Mouse (Mus musculus) ovary, postnatal 10 days (tissue): ENCODE measurements around the gene Dnajc7.
"Not testable (repeated sequence)": the region's sequence is repeated elsewhere in the genome, so short reads cannot be mapped to it uniquely, and the experiment has no call there.

ENCODE experiments used
- DNase-seq: peaks from one replicate; pipeline ENCODE4 v3.0.0; 2022; ENCODE audit warnings: low spot score

Gene Dnajc7

DNA sequence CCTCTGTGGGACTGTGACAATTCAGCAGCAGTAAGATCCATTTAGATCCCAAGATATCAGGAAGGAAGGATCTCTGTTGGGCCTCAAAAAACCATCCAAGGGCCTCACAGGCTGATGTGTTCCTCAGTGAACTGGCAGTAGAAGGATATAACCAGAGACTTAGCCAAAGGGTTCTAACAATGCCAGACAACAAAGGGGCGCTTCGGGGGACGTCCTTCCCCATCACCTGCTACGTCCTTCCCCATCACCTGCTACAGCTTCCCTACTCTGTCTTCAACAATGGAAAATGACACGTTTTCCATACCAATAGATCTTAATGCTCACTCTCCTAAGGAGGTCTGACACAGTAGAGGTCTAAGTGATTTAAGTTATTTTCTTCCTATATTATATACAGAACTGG is 3.6 kb downstream of the Dnajc7 start:
- DNase-seq, result no peak

DNA sequence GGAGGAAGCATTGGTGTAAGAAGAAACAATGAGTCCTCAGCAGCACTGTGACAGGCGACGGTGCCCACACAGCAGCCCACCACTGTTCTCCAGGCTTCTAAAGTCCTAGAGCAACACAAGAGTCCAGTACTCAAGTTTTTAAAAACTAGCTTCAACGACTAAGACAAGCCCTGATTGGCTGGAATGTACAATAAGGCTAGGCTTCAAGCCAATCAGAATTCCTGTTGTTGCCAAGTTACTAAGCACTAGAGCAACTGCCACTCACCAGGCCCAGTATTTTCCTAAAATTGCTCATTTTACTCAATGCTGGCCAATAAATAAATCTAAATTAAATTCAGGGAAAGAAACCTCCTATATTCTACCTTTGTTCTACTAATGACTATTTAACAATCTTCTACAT is 6.7 kb downstream of the Dnajc7 start:
- no peak for DNase-seq

DNA sequence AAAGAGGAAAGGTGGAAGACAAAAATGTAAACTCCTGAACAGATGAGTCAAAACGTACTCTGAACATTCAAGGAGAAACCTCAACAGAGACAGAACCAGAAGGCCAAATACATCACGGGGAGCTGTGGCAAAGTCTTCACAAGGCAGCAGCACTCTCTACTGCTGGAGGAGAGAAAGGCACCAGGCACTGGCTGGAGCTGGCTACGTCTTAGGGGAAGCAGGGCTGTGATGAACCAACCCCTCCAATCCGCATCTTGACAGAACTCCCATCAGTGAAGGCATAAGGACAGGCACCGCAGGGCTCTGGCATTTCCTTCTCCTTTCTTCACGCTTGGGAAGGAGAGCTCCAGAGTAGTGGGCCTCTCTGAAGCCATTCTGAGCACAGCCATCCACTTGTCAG is 8.3 kb downstream of the Dnajc7 start:
- DNase-seq, result no peak

DNA sequence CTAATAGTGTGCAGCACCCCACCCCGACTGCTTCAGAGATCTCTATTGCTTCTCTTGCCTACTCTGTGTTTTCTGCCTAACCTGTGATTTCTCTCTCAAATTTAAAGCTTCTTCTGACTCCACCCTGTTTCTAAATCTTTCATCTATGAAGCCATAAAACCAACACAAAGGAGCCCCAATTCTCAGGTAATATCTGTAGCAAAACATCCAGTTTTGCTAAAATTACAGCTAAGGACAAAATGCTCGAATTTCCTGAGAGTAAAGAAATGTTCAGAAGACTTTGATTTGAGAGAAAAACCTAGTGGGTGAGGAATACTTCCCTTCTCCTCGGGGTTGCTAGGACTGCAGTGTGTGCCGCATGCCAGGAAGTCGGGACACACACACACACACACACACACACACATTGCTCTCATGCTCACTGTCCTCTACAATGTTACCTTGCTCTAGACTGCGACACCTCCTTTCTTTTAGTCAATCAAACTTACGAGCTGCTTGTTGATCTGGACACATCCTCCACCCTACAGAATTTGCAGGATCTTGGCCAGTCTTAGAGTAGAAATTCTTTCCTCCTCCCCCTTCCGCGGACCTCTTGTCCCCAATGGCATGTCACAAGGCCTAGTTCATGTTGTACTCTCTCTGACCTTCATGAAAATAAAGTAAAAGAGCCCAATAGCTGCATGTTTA is 9.8 kb downstream of the Dnajc7 start:
- DNase-seq, result no peak

DNA sequence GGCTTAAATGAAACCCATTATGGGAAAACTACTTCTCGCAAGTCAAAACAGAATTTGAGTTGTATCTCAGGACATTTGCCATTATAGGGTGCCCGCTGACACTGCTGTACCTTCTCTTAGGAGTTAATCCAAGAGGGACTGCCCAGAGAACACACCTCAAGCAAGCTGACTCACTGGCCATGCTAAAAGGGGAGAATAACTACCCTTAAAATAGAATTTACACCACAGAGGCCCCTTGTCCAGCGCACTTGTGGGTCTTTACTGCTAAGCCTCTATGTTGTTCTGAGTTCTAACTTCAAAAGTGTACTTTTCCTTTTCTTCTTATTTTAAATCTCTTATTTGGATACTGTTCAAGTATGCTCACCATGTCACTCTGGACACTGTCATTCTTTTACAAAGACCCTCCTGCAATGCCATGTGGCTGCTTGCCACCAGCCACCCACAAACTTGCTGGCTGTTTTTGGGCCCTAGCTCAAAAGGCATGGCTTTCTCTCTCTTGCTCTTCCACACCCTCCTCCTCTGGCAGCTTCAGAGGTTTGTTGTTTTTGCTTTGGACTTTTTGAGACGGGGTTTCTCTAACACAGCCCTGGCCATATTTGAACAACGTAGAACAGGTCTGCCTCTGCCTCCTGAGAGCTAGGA is 10.5 kb downstream of the Dnajc7 start:
- DNase-seq, result no peak

DNA sequence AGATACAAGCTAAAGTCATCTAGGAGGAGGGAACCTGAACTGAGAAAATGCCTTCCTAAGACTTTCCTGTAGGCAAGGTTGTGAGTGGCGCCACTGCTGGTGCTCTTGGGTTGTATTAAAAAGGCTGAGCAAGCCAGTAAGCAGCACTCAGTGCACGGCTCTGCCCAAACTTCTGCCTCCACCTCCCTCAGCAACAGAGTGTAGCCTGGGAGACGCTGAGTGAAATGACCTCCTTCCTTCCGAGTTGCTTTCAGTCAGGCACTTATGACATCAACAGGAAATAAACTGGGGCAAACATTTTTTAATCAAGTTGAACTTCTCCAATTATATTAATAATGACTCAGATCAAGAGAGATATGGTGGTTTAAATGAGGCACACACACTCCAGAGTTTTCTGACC is 11.2 kb downstream of the Dnajc7 start:
- DNase-seq, result no peak

DNA sequence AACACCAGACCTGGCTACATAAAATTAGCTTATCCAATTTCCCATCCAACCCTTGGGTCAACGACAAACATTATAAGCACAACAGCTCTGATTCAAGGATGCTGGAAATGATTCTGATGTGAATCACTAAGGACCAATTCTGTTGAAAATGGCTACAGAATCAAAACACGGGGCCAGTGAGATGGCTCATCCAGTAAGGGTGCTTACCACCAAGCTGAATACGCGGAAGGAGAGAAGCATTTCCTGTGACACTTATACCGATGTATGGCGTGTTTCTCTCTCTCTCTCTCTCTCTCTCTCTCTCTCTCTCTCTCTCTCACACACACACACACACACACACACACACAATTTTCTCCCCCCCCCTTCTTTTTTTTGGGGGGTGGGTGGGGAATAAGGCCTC is 12.8 kb downstream of the Dnajc7 start:
- no peak for DNase-seq

DNA sequence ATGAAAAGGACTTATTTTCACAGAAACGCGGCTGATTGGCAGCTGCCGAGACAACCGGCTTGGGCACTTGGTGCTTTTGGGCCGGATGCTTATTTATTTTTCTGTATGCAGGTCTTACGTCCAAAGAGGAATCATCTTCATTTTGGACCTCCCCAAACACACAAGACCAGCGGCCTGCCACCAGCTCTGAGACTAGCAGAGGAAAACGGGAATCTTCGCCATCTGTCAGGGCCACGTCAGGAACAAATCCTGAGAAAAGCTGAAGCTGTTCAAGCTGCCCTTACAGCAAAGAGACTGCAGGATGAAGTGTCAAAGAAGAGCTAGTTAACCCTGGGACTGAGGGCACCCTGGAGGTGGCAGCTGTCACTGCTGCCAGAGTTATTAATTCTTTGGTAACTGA is 14.5 kb downstream of the Dnajc7 start:
- no peak for DNase-seq

DNA sequence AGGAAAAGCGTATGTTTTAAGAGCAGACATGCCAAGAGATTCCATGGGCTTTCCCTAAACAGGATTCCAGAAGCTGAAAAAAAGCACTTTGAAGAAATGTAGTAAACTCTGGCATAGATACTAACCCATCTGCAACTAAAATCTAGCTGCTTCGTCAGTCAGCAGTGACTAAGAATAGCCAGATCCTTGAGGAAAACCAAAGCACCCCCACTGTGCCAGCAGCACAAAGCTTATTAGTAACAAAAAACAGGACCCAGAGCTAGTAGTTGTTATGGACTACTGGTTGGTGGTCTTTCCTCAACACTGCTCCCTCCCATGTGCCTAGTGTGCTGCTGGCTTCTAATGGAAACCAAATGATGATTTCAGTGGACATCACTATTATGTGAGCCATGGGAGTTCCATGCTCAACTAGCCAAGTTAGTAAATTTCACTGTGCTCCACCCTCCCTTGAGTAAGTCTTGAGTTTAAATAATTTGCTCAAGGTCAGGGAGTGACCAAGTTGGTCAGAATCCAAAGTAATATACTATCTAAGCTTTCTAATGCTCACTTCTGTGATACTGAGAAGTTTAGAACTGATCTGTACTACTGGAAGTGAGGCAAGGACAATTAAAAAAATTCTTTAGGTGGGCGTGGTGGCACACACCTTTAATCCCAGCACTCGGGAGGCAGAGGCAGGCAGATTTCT is 15.5 kb downstream of the Dnajc7 start:
- no peak for DNase-seq

DNA sequence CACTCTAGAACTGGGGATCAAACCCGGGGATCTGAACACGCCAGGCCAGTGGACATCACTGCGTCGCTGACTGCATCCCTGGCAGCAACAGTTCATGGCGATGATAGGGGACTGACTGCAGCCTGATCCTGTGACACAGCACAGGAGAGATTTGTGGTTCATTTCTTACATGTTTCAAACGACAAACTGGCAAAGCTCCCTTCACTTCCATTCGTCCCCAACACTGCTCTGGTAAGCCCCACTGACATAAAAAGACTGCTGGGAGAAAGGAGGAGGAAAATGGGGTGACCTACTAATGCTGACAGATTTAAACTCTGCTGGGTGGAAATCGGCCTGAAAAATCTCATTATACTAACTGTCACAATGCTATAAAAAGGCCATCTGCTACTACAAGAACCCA is 16.2 kb downstream of the Dnajc7 start:
- DNase-seq, result no peak

DNA sequence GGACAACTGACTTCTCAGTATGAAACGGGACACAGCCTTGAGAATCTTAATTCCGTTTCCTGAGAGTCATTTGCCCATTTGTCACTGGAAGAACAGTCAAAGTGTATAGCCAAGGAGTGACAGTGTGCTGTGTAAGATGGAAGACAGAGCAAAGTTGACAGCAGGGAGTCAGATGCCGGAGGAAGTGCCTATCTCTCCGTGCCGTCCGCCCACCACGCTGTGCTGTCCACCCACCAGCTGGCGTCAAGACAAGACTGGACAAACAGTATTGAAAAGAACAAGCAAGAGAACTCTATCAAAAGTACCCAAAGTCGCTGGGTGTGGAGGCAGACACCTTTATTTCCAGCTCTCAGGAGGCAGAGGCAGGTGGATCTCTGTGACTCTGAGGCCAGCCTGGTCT is 16.8 kb downstream of the Dnajc7 start:
- DNase-seq, result no peak

DNA sequence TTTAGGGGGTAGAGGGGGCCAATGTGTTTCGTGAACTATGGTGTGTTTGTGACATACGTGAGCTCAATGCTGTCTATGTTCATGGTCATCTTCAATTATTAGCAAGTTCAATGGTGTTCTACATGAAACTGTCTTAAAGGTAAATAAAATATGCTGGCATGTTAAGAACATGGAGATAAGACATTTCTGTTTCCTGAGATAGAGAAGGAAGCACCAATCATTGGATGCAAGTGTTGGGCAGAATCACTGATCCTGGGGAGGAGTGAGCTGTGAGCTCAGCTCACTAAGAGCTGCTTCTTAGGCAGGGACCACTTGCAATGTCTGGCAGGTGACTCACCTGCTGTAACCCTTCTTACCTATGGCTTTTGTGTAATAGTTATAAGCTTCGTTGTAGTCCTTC is 18.6 kb downstream of the Dnajc7 start:
- DNase-seq, result no peak

DNA sequence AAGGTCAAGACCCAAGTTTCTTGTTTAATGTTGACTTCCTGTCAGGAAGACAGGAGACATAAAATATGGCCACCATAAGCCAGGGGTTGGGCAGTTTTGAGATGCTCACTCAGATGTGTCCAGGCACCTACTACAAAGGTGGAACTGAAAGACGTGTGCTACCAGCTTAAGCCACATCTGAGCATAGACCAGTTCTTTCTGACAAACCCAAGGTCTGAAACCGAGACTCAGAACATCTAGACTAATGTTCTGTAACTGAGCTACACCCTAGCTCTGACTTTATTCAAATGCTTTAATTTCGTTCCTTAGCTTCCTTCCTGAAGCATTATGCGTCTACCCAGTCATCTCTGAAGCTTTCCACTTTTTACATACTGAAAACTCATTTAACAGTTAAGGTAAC is 21.9 kb downstream of the Dnajc7 start:
- no peak for DNase-seq

DNA sequence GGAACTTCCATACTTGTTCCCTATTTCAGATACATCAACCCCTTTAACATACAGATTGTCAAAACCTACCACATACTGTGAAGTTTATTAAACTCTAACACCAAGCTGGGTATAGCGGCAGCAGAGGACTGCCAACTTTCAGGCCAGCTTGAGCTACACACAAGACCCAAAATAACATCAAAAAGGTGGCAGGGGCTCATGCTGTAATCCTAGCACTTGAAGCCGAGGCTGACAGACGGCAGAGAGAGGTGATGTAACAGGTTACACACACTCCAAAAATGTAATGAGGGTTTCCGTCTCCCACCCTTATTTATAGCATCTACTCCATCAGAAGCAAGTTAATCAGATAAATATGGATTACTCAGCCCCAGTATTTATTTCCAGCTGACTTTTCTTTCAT is 24.4 kb downstream of the Dnajc7 start:
- no peak for DNase-seq

DNA sequence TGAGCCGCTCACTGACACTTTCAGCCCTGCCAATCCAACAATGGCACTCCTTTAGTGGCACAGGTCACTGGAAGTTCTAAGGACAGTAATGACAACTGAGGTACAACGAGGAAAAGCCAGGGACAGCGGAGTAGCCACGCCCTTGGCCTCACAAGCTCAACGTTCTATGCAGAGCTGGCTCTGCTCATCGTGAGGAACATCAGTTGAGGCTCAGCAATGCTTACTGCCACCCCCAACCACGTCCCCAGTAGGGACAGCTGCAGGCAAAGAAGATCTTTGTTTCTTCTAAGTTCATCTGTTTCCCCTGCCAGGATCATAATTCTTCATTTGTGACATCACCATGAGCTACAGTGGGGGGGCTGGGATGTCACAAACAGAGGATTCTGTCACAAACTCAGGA is 25.4 kb downstream of the Dnajc7 start:
- no peak for DNase-seq

DNA sequence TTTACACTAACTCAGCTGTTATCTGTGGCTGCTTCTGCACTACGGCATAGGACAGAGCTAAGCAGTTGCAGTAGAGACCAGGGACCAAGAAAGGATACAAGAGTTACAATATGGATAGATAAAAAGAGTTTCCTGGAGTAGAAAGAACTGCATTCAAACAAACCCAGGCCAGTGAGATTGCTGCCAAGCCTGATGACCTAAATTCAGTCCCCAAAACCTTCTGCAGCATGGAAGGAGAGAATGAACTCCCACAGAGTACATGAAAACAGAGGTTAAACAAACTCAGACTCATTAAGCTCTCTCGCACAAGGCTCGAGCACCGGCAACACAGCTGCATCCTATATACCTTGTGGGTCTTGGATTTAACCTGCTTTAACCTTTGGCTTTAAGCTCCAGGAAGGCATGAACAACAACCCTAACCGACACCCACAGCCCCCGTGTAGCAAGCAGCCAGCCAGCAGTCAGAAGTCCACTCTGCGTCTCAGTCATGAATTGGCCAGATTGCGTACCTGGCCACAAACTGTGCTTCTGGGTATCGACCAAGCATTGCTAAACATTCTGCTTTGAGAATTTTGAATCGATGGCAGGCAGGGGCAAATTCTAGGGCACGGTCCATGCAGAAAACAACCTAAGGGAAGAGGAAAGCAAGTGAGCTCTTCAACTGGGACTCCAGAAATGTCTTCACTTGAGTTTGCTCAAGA is 27.5 kb downstream of the Dnajc7 start:
- DNase-seq, result no peak

DNA sequence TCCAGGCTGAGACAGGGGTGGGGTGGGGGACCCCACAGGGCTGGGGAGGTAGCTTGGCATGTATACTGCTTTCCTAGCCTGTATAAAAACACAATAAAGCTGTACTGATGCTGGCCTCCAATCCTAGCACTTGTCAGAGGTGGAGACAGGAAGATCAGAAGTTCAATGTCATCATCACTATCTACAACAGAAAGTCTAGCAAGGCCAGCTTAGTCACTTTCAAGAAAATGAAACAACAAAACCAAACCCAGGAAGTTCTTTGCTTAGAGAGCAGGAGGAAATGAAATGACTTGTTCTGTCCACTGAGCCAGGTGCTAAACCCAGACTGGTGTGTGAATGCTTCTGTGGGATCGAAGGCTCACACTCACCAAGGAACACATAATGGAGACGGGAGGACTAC is 31.5 kb downstream of the Dnajc7 start:
- DNase-seq, result no peak

DNA sequence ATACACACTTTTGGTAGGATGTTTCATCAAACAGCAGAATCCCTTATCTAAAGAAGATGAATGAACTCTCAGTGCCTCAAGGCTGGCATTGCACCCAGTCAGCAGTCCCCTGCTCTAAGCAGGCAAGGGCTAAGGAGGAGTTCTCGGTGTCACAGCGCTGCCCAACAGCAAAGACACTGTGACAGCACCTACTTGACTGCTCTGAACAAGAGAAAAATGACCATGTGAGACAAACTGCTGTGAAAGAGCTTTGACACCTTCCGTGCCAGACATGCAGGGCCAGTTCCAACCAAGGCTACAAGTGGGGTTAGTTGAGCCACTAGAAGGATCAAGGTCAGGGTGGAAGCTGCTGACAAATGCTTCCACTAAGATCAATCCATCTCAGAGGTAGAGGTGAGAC is 34.8 kb downstream of the Dnajc7 start:
- no peak for DNase-seq

DNA sequence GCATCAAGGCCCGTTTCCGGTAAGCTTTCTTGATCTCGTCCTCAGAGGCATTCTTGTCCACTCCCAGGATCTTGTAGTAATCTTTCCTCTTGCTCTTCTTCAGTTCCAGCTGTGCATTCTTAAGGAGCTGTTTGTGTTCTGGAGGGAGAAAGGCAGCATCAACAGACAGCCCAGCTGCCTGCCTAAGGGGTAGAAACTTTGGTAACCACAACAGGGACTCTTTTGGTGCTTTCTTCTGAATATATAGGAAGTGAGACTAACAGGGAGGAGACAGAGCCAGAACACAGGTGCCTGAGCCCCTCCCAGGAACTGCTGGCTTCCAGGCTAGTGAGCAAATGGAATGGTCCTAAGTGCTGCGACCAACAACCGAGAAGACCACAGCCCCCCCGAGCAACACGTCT is 35.4 kb downstream of the Dnajc7 start:
- DNase-seq, result no peak

DNA sequence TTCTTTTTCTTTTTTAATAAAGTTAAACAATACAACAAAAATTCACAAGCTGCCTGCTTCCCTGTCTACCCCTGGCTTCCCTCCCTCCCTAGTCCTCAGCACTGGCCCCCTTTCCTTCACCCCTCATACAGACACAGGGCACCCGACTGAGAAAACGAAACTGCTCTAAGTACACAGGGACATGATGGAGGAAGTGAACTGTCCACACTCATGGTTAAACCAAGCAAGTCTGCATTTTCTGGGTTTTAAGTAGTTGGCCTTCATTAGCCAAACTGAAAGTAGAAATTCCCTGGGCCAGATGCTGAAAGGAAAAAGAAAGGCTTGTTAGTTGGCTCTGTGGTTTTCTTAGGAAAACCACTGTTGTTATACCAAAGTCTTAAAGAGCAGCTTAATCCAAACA is 37.1 kb downstream of the Dnajc7 start:
- no peak for DNase-seq

DNA sequence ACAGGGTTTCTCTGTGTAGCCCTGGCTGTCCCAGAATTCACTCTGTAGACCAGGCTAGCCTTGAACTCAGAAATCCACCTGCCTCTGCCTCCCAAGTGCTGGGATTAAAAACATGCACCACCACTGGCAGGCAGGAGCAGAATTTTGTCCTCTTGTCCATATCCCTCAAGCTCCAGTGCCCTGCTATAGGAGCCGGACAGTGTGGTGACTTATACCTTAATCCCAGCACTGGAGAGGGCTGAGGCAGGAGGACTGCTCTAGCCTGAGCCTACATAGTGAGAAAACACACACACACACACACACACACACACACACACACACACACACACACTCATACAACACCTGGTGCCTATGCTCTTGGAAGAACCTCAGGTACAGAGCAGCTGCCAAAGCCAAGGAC is 37.6 kb downstream of the Dnajc7 start:
- DNase-seq, result not testable (repeated sequence)

DNA sequence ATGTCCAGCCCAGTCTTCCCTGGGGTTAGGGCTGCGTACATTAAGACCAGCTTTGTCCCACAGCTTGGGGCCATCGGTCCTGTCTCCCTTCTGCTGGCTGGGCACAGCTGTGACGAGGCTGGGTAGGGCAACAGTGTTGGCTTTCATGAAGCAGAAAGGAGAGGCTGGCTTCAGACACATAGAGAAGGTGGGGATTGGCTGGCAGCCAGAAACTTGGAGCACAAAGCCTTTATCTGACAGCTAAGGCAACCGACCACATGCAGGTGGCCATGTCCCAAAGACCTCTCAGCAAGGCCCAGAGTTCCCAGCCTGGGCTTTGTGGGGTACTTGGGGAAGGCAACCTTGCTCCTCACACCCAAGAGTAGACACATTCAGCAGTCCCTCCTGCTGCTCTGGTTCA is 38.2 kb downstream of the Dnajc7 start:
- DNase-seq, result no peak

DNA sequence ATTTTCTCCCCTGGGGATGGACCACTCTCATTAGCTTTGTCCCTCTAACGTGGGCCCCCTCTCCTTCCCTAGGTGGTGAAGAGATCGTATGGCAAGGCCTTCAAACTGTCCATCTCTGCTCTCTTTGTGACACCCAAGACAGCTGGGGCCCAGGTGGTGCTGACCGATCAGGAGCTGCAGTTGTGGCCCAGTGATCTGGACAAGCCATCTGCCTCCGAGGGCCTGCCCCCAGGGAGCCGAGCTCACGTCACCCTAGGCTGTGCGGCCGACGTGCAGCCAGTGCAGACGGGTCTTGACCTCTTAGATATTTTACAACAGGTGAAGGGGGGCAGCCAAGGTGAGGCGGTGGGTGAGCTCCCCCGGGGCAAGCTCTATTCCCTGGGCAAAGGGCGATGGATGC is 39.7 kb downstream of the Dnajc7 start:
- DNase-seq, result no peak
